In the genomic region with DNA sequence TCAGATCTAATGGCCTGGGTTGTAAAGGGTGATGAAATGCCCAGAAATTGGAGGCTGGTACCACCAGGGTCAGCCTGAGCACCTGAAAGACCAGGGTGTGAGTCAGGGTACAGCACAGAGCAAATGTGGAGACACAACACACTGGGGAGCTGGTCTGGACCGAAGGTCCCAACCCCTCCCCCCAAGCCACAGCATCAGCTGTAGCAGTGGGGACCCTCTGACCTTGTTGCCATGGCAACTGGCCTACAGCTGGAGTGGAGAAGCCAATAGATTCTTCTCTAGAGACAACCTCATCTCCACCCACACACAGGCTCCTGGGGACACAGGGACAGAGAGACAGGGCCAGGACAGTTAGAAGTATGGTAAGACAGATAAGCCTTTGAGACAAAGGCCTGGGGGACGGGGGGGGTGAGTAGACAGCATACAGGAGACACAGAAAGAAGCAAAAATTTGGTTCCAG, we compare ENCODE assay signal across 8 mouse cellular contexts. TPM values are rescaled to one million over a fixed set of nuclear protein-coding genes. Genes with fewer than 3 reads are reported as not detected.
A peak's percentile ranks its signal among the peaks of the same experiment; 100 is the strongest.
DNase-seq lines count a peak whose midpoint lies in the region; ATAC-seq lines count a peak whose summit lies in the region.

No protein-coding gene starts in this region.

- no peaks in the 10 kb centered on the region for H3K27me3 ChIP-seq in hindbrain, embryonic 13.5 days
- peaks cover 4% of the 10 kb centered on the region; the same call in 1 of the 2 replicates for H3K27me3 ChIP-seq in midbrain, embryonic 11.5 days (ENCODE audit: control insufficient read depth, insufficient read depth, low read length)

- WGBS in hindbrain, embryonic 13.5 days = 2% methylated on average over 2 of the region's 2 CpGs
- whole genome bisulfite sequencing in midbrain, embryonic 11.5 days = 3% methylated on average over 2 of the region's 2 CpGs

- peak overlapping the region; percentile 42 for H3K4me2 ChIP-seq in hindbrain, embryonic 13.5 days
- peak overlapping the region; percentile 28; the same call in 1 of the 2 replicates for H3K4me2 ChIP-seq in midbrain, embryonic 11.5 days

- peak overlapping the region; percentile 71 for H3K9ac ChIP-seq in hindbrain, embryonic 13.5 days
- peak overlapping the region; percentile 54 for H3K9ac ChIP-seq in midbrain, embryonic 11.5 days (ENCODE audit: low read length)

- no peak overlapping the region for H3K4me3 ChIP-seq in hindbrain, embryonic 13.5 days
- no peak overlapping the region for H3K4me3 ChIP-seq in midbrain, embryonic 11.5 days (ENCODE audit: low read depth, low read length)

- peaks cover 7% of the 10 kb centered on the region; the same call in 1 of the 2 replicates for H3K36me3 ChIP-seq in hindbrain, embryonic 13.5 days
- H3K36me3 ChIP-seq in midbrain, embryonic 11.5 days (ENCODE audit: control insufficient read depth, insufficient read depth, low read length) = no peaks in the 10 kb centered on the region

- peak overlapping the region; percentile 98 for H3K27ac ChIP-seq in hindbrain, embryonic 13.5 days
- peak overlapping the region; percentile 95 for H3K27ac ChIP-seq in midbrain, embryonic 11.5 days (ENCODE audit: low read depth, low read length)

- peaks cover 68% of the 10 kb centered on the region for H3K4me1 ChIP-seq in hindbrain, embryonic 13.5 days (replicated peaks)
- peaks cover 45% of the 10 kb centered on the region for H3K4me1 ChIP-seq in midbrain, embryonic 11.5 days (ENCODE audit: control insufficient read depth, insufficient read depth, low read length)

- peak; percentile 93 for DNase-seq in MEL-GATA-1-ER (ENCODE audit: extremely low read depth, low read depth)
- DNase-seq in midbrain, embryonic 11.5 days (ENCODE audit: low spot score, missing footprints) = peak; percentile 98
- DNase-seq in thymus, postnatal 36 days = peak; percentile 55 to 73
- DNase-seq in spleen, postnatal 10 days (ENCODE audit: low spot score in 2 of 2) = no peak
- DNase-seq in left cerebral cortex, postnatal 36 days (ENCODE audit: low spot score in 2 of 2) = no peak
- no peak for DNase-seq in lung, postnatal 25 days (ENCODE audit: low spot score)

- no peaks in the 10 kb centered on the region for H3K9me3 ChIP-seq in hindbrain, embryonic 13.5 days
- no peaks in the 10 kb centered on the region for H3K9me3 ChIP-seq in midbrain, embryonic 11.5 days (ENCODE audit: control insufficient read depth, low read length)

- intact Hi-C loops in left cerebral cortex, postnatal 36 days (cut with DNase I) = no loop called here

- ATAC-seq in CD4-positive, CD25-positive, alpha-beta regulatory T cell, adult 4 months = peak; percentile 3
- ATAC-seq in hindbrain, embryonic 13.5 days (ENCODE audit: low FRiP score) = peak; percentile 52
- ATAC-seq in midbrain, embryonic 11.5 days (ENCODE audit: low FRiP score) = peak; percentile 79

RNA-seq across cellular contexts. Expression of a gene that starts 7.4 kb away (rescaled TPM):
- 1 to 10 TPM in 1 of 2 experiments, under 1 TPM in 1; 0.30 to 1.2 TPM for polyA plus RNA-seq in CD4-positive, CD25-positive, alpha-beta regulatory T cell, adult 4 months (2017; shearing (Covaris generic))
- polyA plus RNA-seq in hindbrain, embryonic 13.5 days (2015; fragmentation: Nextera tagmentation; extraction: Ambion mirVana) = 12.8 and 14.2 TPM in 2 replicates
- polyA plus RNA-seq in midbrain, embryonic 11.5 days (2014; fragmentation: Nextera tagmentation; extraction: Ambion mirVana) = 12.5 and 16.2 TPM in 2 replicates
- total RNA-seq in left cerebral cortex, postnatal 36 days (2021) = 10 to 100 TPM; 32.2 to 32.6 TPM

RNA-seq across cellular contexts. Expression of a gene that starts 20.6 kb away (rescaled TPM):
- under 1 TPM; 0.08 to 0.14 TPM for polyA plus RNA-seq in CD4-positive, CD25-positive, alpha-beta regulatory T cell, adult 4 months (2017; shearing (Covaris generic))
- polyA plus RNA-seq in hindbrain, embryonic 13.5 days (2015; fragmentation: Nextera tagmentation; extraction: Ambion mirVana) = 9.8 and 10.2 TPM in 2 replicates
- 4.9 and 5.5 TPM in 2 replicates for polyA plus RNA-seq in midbrain, embryonic 11.5 days (2014; fragmentation: Nextera tagmentation; extraction: Ambion mirVana)
- 10 to 100 TPM in 1 of 2 experiments, 1 to 10 TPM in 1; 6.9 to 10.8 TPM for total RNA-seq in left cerebral cortex, postnatal 36 days (2021)

RNA-seq across cellular contexts. Expression of a gene that starts 47.9 kb away (rescaled TPM):
- polyA plus RNA-seq in CD4-positive, CD25-positive, alpha-beta regulatory T cell, adult 4 months (2017; shearing (Covaris generic)) = 1 to 10 TPM; 2.2 to 3.2 TPM
- polyA plus RNA-seq in hindbrain, embryonic 13.5 days (2015; fragmentation: Nextera tagmentation; extraction: Ambion mirVana) = 0.57 and 0.93 TPM in 2 replicates
- 0.40 and 0.66 TPM in 2 replicates for polyA plus RNA-seq in midbrain, embryonic 11.5 days (2014; fragmentation: Nextera tagmentation; extraction: Ambion mirVana)
- total RNA-seq in left cerebral cortex, postnatal 36 days (2021) = 1 to 10 TPM; 2.4 to 4.4 TPM

RNA-seq across cellular contexts. Expression of a gene that starts 49.5 kb away (rescaled TPM):
- 10 to 100 TPM; 16.1 to 44.6 TPM for polyA plus RNA-seq in CD4-positive, CD25-positive, alpha-beta regulatory T cell, adult 4 months (2017; shearing (Covaris generic))
- polyA plus RNA-seq in hindbrain, embryonic 13.5 days (2015; fragmentation: Nextera tagmentation; extraction: Ambion mirVana) = 45.7 and 48.7 TPM in 2 replicates
- polyA plus RNA-seq in midbrain, embryonic 11.5 days (2014; fragmentation: Nextera tagmentation; extraction: Ambion mirVana) = 32.5 and 34.1 TPM in 2 replicates
- total RNA-seq in left cerebral cortex, postnatal 36 days (2021) = 10 to 100 TPM; 52.1 to 57.4 TPM

Comparison
In these comparisons a context has a peak if more than half of its experiments do, and no peak if none do; other contexts are left out.
1. ATAC-seq: peak in every context shown above with its lines; median percentile 79 in midbrain, embryonic 11.5 days; 52 in hindbrain, embryonic 13.5 days; 3 in CD4-positive, CD25-positive, alpha-beta regulatory T cell, adult 4 months.
2. DNase-seq: peak in MEL-GATA-1-ER (single experiment), midbrain, embryonic 11.5 days (single experiment) and thymus, postnatal 36 days (2 of 2); none in spleen, postnatal 10 days (0 of 2), left cerebral cortex, postnatal 36 days (0 of 2) and lung, postnatal 25 days (single experiment).